Mouse (Mus musculus) limb, embryonic 12.5 days (tissue): ENCODE data around the gene Agpat4. TPM values are rescaled to one million over a fixed set of nuclear protein-coding genes. Genes with fewer than 3 reads are reported as not detected.

Experiments
- ATAC-seq: fragments of 200-750 bp; cut with Nextera tagmentation; 2 replicates; pipeline ENCODE4 v1.8.0; 2017; ENCODE audit warnings: low read depth, moderate TSS enrichment; ENCODE audit not compliant: insufficient number of reproducible peaks, insufficient read depth, low FRiP score, low TSS enrichment
- H3K27ac ChIP-seq: fragments of 300-500 bp; sonication (generic); 2 replicates; pipeline ENCODE4 v1.5.1; 2016; ENCODE audit warnings: mild to moderate bottlenecking, moderate library complexity
- H3K27me3 ChIP-seq: fragments of 300-500 bp; sonication (generic); 2 replicates; pipeline ENCODE4 v1.6.1; 2016; ENCODE audit warnings: mild to moderate bottlenecking, moderate library complexity
- H3K36me3 ChIP-seq: fragments of 300-500 bp; sonication (generic); 2 replicates; pipeline ENCODE4 v1.6.1; 2016; ENCODE audit warnings: mild to moderate bottlenecking, moderate library complexity
- H3K4me1 ChIP-seq: fragments of 300-500 bp; sonication (generic); replicated peaks from 2 replicates; pipeline ENCODE4 v1.6.1; 2016
- H3K4me2 ChIP-seq: fragments of 300-500 bp; sonication (generic); 2 replicates; pipeline ENCODE4 v1.6.1; 2016; ENCODE audit warnings: mild to moderate bottlenecking, moderate library complexity
- H3K4me3 ChIP-seq: fragments of 300-500 bp; sonication (generic); replicated peaks from 2 replicates; pipeline ENCODE4 v1.5.1; 2016; ENCODE audit warnings: mild to moderate bottlenecking
- H3K9ac ChIP-seq: fragments of 300-500 bp; sonication (generic); replicated peaks from 2 replicates; pipeline ENCODE4 v1.6.1; 2016; ENCODE audit warnings: mild to moderate bottlenecking, moderate library complexity
- H3K9me3 ChIP-seq: fragments of 300-500 bp; sonication (generic); 2 replicates; pipeline ENCODE4 v1.6.1; 2016; ENCODE audit warnings: mild to moderate bottlenecking, moderate library complexity
- WGBS: fragments of 180-500 bp; shearing (Covaris S2); methylation state at CpG from one replicate; pipeline ENCODE4 v1.1.7; 2016; 5-methylcytosine and 5-hydroxymethylcytosine counted together
- polyA plus RNA-seq: library from polyadenylated mRNA; unstranded; fragments of >200 nt; fragmentation: Nextera tagmentation; extraction: Ambion mirVana; gene quantifications from 2 replicates; pipeline ENCODE4 v1.2.1, GENCODE M21; 2016

Agpat4 gene
- polyA plus RNA-seq, 1 experiment from 2014 or later: 41.1 TPM

DNA sequence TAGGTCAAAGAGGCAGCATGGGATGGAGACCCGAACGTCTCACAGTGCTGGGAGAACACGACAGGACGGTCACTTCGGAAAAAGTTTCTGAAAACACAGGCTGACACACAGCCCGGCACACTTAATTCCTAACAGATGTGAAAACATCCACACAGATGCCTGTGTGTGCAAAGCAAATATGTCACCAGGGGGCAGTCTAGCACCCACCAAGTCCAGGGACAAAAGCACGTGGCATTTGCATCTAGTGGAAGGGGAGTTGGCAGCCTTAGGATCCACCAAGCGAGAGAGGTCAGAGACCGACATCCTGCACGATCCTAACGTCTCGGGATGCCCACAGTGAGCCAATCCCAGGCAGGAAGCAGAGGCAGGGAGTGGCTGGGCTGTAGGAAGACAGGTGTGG, 108.0 kb downstream of the Agpat4 start:
- WGBS: 29% methylated on average over 12 of the region's 12 CpGs
- ATAC-seq: no peak
- H3K4me3 ChIP-seq: no peak overlapping the region
- H3K36me3 ChIP-seq: peaks cover 63% of the 10 kb centered on the region
- no peak overlapping the region for H3K9ac ChIP-seq
- no peak overlapping the region for H3K4me2 ChIP-seq
- peaks cover 8% of the 10 kb centered on the region; the same call in 1 of the 2 replicates for H3K4me1 ChIP-seq
- H3K27me3 ChIP-seq: no peaks in the 10 kb centered on the region
- no peak overlapping the region; the same call in 1 of the 2 replicates for H3K27ac ChIP-seq
- H3K9me3 ChIP-seq: no peaks in the 10 kb centered on the region

DNA sequence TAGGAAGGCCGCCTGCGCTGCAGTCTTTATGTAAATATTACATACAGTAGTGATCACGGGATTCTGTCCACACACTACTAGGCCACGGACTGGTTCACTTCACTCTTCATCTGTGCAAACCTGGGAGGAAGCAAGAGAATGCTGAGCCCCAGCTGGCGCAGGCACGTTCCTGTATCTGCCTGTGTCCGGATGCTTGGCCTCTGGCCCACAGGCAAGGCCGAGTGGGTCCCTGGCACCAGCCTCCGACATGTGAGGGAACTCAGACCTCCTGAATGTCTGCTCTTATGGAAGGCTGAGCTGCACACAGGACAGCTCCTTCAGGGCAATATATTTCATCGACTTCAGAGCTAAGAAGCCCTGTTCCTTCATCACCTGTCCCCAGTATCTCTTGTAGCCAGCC, 109.5 kb downstream of the Agpat4 start:
- ATAC-seq: no peak
- no peak overlapping the region for H3K27ac ChIP-seq
- H3K4me2 ChIP-seq: no peak overlapping the region
- H3K36me3 ChIP-seq: peaks cover 68% of the 10 kb centered on the region
- H3K4me3 ChIP-seq: no peak overlapping the region
- peaks cover 8% of the 10 kb centered on the region; the same call in 1 of the 2 replicates for H3K4me1 ChIP-seq
- H3K9ac ChIP-seq: no peak overlapping the region
- H3K27me3 ChIP-seq: no peaks in the 10 kb centered on the region
- 93% methylated on average over 10 of the region's 10 CpGs for WGBS
- no peaks in the 10 kb centered on the region for H3K9me3 ChIP-seq

DNA sequence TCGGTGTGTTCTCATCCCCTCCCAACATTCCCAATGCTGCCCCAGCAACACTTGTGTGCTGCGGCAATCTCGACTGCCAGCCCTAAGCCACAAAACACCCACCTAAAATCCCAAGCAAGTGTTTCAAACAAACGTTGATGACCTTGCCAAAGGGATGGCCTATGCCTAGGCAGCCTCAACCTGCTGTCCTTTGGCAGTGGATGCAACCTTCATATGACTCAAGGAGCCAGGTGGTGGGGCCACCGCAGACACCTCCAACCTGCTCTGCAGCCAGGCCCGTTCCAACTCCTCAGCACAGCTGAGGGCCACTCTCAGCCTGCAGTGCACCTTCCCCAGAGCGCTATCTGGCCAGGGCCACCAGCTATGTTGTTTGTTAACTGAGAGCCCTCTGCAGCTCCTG, 110.0 kb downstream of the Agpat4 start:
- H3K27ac ChIP-seq: no peak overlapping the region
- H3K4me2 ChIP-seq: no peak overlapping the region
- no peak for ATAC-seq
- no peaks in the 10 kb centered on the region for H3K9me3 ChIP-seq
- H3K27me3 ChIP-seq: no peaks in the 10 kb centered on the region
- WGBS: 92% methylated on average over 7 of the region's 7 CpGs
- no peak overlapping the region for H3K9ac ChIP-seq
- peaks cover 8% of the 10 kb centered on the region; the same call in 1 of the 2 replicates for H3K4me1 ChIP-seq
- H3K4me3 ChIP-seq: no peak overlapping the region
- peaks cover 73% of the 10 kb centered on the region for H3K36me3 ChIP-seq

DNA sequence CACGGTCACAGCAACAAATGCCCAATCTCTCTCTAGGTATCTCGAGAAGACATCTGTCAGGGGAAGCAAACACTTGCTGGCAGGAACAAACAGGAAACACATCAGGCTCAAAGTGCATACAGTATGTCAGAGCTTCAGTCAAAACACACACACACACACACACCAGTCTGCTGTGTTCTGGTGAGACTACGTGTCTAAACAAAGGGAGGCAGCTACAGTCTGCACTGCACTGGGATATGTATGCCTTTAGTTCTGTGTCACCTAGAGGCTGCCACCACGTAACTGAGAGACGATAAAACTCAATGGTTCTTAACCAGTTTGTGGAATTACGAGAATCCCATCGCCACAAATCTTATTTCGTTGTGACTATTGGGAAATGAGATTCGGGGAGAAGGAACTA, 111.3 kb downstream of the Agpat4 start:
- no peak for ATAC-seq
- 93% methylated on average over 9 of the region's 9 CpGs for WGBS
- Histone ChIP-seq H3K4me3 (no peak overlapping the region), H3K9ac (no peak overlapping the region), H3K36me3 (peaks cover 78% of the 10 kb centered on the region), H3K4me2 (no peak overlapping the region), H3K9me3 (no peaks in the 10 kb centered on the region), H3K27me3 (no peaks in the 10 kb centered on the region), H3K4me1 (peaks cover 8% of the 10 kb centered on the region; the same call in 1 of the 2 replicates), H3K27ac (no peak overlapping the region)

DNA sequence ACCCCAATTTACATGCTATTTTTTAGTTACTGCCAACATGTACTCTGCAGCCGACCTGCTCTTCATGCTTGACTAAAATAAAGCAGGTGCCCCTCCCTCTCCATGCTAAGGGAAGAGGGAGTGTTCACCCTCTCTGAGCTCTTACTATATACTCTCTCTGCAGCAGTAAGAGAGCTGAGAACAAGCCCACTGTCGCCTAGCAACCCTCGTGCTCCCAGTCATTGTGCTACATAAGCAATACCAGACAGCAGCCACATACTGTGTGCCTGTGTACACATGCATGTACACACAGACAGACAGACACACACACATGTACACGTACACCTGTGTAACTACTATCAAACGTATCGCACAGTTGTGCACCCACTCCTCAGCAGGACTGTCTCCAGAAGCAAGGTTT, 111.7 kb downstream of the Agpat4 start:
- Histone ChIP-seq H3K27me3 (no peaks in the 10 kb centered on the region), H3K9me3 (no peaks in the 10 kb centered on the region), H3K27ac (no peak overlapping the region), H3K9ac (no peak overlapping the region), H3K4me1 (peaks cover 8% of the 10 kb centered on the region; the same call in 1 of the 2 replicates), H3K4me2 (no peak overlapping the region), H3K36me3 (peaks cover 82% of the 10 kb centered on the region), H3K4me3 (no peak overlapping the region)
- no peak for ATAC-seq
- 90% methylated on average over 6 of the region's 6 CpGs for WGBS

DNA sequence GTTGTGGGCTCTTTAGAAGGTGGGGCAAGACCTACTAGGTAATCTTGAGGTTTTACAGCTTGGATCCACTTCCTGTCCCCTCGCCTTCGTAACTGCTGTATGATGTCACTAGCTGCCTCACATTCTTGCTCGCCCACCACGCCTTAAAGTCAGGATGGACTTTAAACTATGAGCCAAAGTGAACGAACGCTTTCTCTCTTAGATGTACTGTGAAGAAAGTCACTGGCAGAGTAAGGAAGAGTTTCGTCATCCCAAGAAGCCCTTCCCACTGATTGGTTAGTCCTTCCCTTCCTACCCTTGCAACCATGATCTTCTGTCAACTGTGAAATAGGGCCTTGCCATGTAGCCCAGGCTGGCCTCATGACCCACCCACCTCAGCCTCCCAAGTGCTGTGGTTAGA, 112.6 kb downstream of the Agpat4 start:
- ATAC-seq: no peak
- Histone ChIP-seq H3K9me3 (no peaks in the 10 kb centered on the region), H3K4me1 (peaks cover 7% of the 10 kb centered on the region; the same call in 1 of the 2 replicates), H3K27me3 (no peaks in the 10 kb centered on the region), H3K4me2 (no peak overlapping the region), H3K4me3 (no peak overlapping the region), H3K9ac (no peak overlapping the region), H3K27ac (no peak overlapping the region), H3K36me3 (peaks cover 91% of the 10 kb centered on the region)
- 87% methylated on average over 7 of the region's 7 CpGs for WGBS

DNA sequence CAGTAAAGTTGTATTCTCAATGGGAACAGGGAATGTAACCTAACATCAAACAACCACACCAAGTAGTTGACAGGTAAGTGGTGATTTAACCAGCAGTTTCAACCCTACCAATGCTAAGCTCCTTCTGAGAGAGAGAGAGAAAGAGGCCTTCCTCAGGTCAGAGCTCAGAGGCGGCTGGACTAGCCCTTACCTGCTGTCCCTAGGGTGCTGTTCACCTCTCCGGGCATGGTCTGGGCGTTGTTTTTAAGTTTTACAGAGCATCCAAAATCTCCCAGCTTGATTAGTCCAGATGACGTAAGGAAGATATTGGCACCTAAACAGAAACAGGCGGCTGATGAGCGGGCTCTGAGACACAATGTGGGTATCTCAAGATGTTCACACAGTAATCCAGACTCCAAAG, 114.2 kb downstream of the Agpat4 start:
- Histone ChIP-seq H3K9me3 (no peaks in the 10 kb centered on the region), H3K9ac (no peak overlapping the region), H3K4me2 (no peak overlapping the region), H3K27me3 (no peaks in the 10 kb centered on the region), H3K36me3 (peaks cover 95% of the 10 kb centered on the region), H3K4me3 (no peak overlapping the region), H3K27ac (no peak overlapping the region), H3K4me1 (no peaks in the 10 kb centered on the region)
- 86% methylated on average over 6 of the region's 6 CpGs for WGBS
- no peak for ATAC-seq

DNA sequence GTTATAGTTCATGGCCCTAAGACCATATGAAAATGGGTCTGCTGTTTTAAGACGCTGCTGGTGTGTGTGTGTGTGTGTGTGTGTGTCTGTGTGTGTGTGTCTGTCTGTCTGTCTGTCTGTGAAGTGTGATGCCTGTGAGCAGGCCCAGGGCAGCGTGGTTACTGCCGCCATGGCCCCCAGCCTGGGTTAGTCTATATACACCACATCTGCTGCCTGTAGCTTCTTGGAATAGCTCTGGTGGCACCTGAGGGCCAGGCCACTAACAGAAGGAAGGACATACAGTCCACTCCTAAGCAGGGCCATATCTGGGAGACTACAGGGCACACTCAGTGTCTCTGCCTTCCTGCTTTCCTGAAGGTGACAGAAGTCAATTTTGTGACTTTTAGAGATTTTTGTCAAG, 122.2 kb downstream of the Agpat4 start:
- WGBS: 86% methylated on average over 3 of the region's 3 CpGs

DNA sequence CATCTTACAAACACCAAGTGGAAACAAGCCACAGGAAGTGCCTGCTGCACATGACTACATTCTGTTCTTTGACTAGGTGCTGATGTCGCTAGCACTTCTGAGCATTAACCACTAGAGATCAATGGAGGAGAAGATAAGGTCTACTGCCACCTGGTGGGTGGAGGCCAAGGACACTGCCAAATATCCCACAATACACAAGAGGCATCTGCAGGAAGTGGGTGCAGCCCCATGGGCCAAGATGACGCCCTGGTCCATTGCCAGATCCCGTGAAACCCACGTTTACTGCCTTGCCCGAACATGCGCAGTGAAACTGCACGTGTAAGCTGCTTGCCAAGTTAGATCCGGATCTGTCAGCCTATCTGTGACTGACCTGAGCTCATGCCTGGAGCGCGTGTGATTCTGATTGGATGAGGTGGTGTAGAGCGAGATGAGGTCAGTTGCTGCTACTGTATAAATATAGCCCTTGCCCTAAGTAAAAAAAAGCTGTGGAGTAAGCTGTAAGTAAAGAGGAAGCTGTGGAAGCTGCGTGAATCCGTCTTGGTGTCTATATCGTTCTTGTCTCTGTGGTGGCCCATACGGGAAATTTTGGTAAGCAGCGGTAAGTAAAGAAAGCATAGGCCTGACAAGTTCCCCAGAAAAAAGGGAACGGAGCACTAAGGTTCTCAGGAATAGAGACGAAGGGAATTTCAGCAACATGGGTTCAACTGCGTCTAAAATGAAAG, 131.4 kb downstream of the Agpat4 start:
- Histone ChIP-seq H3K9me3 (peaks cover 13% of the 10 kb centered on the region), H3K36me3 (peaks cover 82% of the 10 kb centered on the region), H3K4me3 (no peak overlapping the region), H3K4me1 (no peaks in the 10 kb centered on the region), H3K27me3 (no peaks in the 10 kb centered on the region), H3K27ac (no peak overlapping the region), H3K4me2 (no peak overlapping the region), H3K9ac (no peak overlapping the region)
- 95% methylated on average over 19 of the region's 19 CpGs for WGBS
- no peak for ATAC-seq

More for the DNA sequence above, 122.2 kb downstream of the Agpat4 start:
- Histone ChIP-seq H3K27ac (no peak overlapping the region), H3K9me3 (no peaks in the 10 kb centered on the region), H3K27me3 (no peaks in the 10 kb centered on the region), H3K4me3 (no peak overlapping the region), H3K9ac (no peak overlapping the region), H3K36me3 (peaks cover 86% of the 10 kb centered on the region), H3K4me2 (no peak overlapping the region), H3K4me1 (no peaks in the 10 kb centered on the region)
- ATAC-seq: no peak

DNA sequence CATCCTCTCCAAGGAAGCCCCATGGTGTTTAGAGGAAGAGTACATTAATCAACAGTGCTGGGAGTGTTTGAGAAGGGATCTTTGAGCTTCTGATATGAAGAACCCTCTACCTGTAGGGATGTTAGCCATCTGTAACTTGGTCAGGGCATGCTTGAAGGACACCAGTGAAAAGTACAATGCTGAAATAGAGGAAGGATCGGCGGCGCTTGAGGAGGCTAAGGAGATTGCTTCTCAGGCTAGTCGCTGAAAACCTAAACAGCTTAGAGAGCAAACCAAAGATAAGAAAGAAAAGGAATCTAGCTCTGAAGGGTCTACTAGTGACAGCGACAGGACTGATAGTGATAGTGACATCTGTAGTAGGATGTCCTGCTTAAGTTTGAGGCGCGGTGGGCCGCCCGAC, 132.1 kb downstream of the Agpat4 start:
- H3K9ac ChIP-seq: no peak overlapping the region
- WGBS: 95% methylated on average over 9 of the region's 9 CpGs
- H3K4me2 ChIP-seq: no peak overlapping the region
- H3K36me3 ChIP-seq: peaks cover 85% of the 10 kb centered on the region
- ATAC-seq: no peak
- H3K27ac ChIP-seq: no peak overlapping the region
- peaks cover 13% of the 10 kb centered on the region for H3K9me3 ChIP-seq
- H3K27me3 ChIP-seq: no peaks in the 10 kb centered on the region
- no peaks in the 10 kb centered on the region for H3K4me1 ChIP-seq
- no peak overlapping the region for H3K4me3 ChIP-seq

DNA sequence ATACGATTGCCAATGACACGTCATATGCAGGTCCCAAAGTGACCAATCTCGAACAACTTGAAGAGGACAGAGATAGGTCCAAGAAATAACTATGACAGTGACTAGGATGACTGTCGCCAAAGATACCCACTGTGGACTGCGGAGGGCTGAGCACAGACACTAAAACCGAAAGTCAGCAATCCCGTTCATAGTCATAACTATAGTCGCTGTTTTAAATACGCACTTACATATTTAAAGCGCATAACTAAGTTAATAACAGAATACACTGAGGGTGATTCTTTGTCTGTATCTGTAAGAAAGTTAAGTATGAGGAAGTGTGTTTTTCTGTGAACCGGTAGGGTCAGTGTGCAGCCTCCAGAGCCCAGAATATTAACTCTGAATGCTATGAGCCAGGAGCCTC, 137.6 kb downstream of the Agpat4 start:
- Histone ChIP-seq H3K27me3 (no peaks in the 10 kb centered on the region), H3K9me3 (peaks cover 13% of the 10 kb centered on the region), H3K36me3 (peaks cover 98% of the 10 kb centered on the region), H3K4me3 (no peak overlapping the region), H3K4me1 (no peaks in the 10 kb centered on the region), H3K4me2 (no peak overlapping the region), H3K27ac (no peak overlapping the region), H3K9ac (no peak overlapping the region)
- no peak for ATAC-seq
- 95% methylated on average over 11 of the region's 11 CpGs for WGBS

DNA sequence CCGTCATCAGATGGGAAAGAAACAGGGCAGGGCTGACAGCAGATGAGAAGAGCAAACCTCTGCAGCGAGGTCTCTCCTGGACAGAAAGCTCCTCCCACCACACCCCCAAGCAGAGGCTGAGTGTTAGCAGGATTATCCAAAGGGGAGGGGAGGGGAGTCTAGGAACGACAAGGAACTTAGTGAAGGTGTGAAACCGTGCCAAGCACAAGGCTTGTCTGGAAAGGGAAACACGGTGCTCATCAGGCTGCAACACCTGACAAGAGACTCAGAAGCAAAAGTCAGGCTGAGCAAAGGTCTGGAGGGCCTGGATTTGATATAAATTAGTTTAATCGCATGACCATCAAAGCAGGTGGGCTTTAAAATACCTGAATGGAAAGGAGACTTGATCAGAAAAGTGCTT, 140.0 kb downstream of the Agpat4 start:
- ATAC-seq: no peak
- H3K4me1 ChIP-seq: no peaks in the 10 kb centered on the region
- H3K36me3 ChIP-seq: peaks cover 97% of the 10 kb centered on the region
- H3K27me3 ChIP-seq: no peaks in the 10 kb centered on the region
- no peak overlapping the region for H3K27ac ChIP-seq
- 65% methylated on average over 6 of the region's 6 CpGs for WGBS
- H3K4me2 ChIP-seq: no peak overlapping the region
- no peak overlapping the region for H3K9ac ChIP-seq
- no peak overlapping the region for H3K4me3 ChIP-seq
- H3K9me3 ChIP-seq: no peaks in the 10 kb centered on the region
